Mouse (Mus musculus): ENCODE measurements around the gene Golm1.
"Not testable (repeated sequence)": the region's sequence is repeated elsewhere in the genome, so short reads cannot be mapped to it uniquely, and the experiment has no call there.

The Golm1 gene

GRCm38 (mm10) chr13:59675151-59676011 is at the start of gene Golm1:
Gene Golm1, minus strand, starts transcription at chr13:59675811.
- peak; percentile 50 for DNase-seq

GRCm38 (mm10) chr13:59722089-59722488 is 46.5 kb upstream of the Golm1 start:
- DNase-seq = not testable (repeated sequence)

DNA sequence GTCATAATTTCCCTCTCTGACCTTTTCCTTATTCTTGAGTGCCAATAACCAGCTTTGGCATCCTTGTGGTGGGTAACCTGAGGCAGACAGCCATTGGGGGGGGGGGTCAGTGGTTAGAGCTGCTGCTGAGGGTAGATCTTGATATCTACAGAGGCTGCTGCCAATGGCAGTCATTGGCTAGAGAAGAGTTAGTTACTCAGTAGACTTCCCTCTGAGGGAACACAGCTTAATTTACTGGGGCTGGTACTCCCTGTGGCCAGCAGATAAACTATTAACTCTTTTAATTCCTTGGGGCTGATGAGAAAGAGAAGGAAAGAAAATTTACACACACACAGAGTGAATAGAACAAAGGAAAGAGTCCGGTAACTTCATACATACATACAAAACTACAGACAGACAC is 43.9 kb upstream of the Golm1 start:
- DNase-seq = no peak

DNA sequence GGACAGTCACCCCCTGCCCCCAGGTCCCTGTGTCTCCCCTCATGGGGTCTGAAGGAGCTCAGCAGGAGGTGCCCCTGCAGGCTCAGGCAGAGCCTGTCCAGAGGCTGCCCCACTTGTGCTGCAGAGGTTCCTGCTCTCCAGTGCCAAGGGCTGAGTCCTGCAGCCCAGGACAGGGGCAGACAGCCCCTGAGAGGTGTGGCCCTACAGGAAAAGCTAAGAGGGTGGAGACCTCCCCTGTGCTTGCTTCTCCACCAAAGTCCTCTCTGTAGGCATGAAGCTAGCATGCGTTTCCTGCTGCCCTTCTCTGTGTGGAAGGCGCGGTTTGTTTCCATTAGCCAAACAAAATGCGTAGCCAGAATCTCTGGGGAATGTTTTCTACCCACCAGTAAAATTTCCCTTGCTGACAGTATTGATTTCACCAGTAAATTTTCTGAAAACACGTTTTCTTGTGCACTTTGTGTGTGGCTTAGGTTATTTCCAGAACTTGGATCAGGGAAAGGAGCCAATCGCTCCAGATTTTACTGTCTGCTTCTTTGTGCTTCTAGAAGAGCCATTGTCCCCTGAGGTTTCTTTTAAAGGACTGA is 43.3 kb upstream of the Golm1 start:
- not testable (repeated sequence) for DNase-seq

DNA sequence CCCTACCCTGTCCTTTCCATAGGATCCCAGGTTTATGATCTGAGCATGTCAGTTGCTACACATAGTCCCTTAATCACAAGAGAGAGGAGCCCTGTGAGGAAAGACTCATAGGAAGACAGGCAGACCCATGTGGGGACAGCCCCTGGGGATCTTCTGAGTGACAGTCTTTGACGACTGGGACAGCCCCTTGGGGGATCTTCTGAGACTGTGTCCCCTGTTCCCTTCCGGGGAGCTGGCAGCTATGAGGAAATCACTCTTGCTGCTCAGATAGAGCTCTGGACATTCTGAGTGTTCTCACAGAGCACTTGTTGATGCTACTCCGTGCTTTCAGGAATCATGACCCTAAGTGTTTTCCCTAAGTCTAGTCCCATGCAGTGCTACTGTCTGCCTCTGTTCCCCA is 38.1 kb upstream of the Golm1 start:
- no peak for DNase-seq

- not testable (repeated sequence) for DNase-seq
Observed at GRCm38 (mm10) chr13:59711984-59712383, 36.4 kb upstream of the Golm1 start, which contains the start of gene Spata31d1b. Gene Spata31d1b, plus strand, starts transcription at chr13:59712284.

DNA sequence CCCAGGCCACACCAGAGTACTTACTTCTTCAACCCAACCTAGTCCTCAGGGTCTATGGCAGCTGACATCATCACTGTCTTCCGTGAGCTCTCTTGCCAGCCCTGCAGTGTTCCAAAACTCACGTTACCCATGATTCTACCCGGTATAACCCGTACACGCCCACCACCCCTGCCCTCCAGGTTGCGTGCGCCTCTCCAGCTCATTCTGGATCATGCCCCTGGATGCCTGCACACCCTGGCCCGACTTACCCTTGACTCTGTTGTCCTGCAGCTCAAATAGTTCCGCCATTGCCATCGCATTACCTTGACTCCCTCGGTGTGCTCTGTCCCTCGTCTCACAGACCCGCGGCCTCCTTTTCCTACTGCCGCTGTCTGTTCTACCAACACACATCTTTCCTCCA is 34.6 kb upstream of the Golm1 start, which contains the start of gene Spata31d1a:
Gene Spata31d1a, minus strand, starts transcription at position 101 of the 400 bp plus-strand sequence.
- DNase-seq = no peak

DNA sequence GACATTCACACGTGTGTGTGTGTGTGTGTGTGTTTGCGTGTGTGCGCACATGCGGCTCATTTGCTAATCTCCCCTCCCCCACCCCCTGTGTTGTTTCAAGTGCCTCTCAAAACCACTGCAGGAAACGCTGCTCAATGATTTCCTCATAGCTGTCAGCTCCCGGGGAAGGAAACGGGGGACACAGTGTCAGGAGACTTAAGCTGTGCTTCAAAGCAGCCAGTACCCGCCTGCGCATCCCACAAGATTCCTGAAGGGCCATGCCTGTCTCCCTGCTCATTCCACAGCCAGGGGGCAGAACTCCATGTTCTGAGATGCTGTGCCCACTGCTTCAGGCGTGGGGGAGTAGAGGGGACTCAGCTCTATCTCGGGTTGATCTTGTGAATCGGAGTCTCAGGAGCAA is 29.0 kb upstream of the Golm1 start:
- peak; percentile 22 for DNase-seq

DNA sequence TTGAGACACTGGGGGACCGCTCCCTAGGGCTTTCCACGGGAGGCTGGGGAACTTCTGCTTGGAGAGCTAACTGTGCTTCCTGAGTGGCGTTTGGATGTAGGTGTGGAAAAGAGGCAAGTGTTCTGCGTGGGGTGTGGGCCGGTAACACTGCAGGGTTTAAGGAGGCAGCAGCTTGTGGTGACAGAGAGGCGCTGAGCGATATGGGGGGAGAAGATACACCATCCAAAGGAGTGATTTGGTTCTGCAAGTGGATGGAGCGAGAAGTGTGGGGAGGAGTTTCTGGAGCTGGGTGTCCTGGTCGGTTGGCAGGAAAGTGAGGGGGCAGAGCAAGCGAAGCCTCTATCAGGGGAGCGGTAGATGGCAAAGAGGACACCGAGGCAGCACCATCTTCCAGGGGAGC is 27.9 kb upstream of the Golm1 start:
- no peak for DNase-seq

- DNase-seq = not testable (repeated sequence)
Observed at GRCm38 (mm10) chr13:59700137-59700536, 24.5 kb upstream of the Golm1 start.

GRCm38 (mm10) chr13:59699131-59699530 is 23.5 kb upstream of the Golm1 start:
- no peak for DNase-seq

DNA sequence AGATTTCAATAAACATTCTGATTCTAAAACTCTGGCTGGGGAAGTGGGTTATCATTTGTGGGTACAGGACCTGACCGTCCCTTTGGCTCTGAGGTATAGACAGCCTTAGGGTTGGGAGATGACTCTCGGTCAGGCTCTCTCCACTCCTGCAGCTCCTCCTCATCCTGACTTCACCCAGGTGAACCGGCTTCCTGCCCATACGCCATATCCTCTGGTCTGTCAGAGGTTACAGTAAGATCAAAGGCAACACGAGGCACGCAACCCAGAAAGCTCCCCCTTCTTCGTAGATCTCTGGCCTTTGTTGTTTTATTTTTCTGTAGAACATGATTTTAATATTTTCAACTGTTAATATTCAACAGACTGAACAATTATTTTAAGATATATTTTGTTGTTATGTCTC is 20.2 kb upstream of the Golm1 start:
- DNase-seq = no peak

DNA sequence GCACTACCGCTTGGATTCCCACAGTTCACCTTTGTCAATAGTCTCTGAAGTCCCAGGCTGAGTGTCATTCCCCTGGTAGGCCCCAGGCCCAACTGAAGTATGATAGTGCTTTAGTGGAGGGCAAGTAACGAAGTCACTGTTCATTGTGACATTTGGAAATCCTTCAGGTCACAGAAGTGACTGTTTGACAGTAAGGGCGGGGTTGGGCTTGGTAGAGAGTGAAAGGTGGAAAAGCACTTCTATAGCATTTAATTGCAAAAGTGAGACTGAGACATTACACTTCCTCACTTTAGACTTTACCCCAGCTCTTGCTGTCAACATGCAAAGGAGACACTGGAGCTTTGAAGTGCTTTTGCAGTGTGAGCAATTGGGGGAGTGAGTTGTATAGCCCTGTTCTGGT is 18.4 kb upstream of the Golm1 start, which contains the start of gene 4921517D22Rik:
Gene 4921517D22Rik, minus strand, starts transcription at position 101 of the 400 bp plus-strand sequence.
- no peak for DNase-seq

DNA sequence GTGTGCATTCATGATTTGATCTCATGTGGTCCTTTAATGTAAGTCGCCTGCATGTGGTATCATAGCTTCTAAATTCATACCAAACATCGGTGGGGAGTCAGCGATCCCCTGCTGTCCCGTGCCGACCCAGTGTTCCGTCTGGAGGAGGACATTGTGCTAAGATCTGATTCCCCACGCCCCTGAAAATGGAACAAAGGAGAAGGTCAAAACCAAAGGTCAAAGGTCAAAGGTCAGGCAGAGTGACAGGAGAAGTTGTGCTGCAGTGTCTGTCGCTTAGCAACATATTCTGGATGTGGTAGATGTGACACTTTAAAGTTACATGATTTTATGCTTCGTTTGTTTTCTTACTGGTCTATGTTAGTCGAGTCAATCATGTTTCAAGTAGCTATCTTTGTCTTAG is 15.9 kb upstream of the Golm1 start:
- no peak for DNase-seq

- no peak for DNase-seq
Observed at GRCm38 (mm10) chr13:59690576-59690975, 15.0 kb upstream of the Golm1 start.

- DNase-seq = no peak
Observed at GRCm38 (mm10) chr13:59689843-59690242, 14.2 kb upstream of the Golm1 start.

DNA sequence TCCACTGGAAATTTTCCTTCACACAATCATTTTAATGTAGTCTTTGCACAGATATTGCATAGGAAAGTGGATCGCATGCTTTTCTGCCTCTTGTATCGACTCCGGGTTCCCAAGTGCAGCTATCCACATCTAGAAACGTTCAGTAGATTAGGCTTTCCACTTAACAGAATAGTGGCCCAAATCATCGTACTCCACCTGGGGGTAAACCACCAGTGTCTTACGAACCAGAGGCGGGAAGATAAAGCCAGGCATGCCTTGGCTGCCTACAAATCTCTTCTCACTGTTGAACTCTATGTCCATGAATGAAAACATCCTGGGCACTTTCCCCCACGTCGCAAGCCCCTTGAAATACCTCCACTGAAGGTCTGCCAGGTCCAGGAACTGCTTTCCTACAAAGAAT is 13.7 kb upstream of the Golm1 start:
- DNase-seq = no peak

GRCm38 (mm10) chr13:59688338-59688770 is 12.7 kb upstream of the Golm1 start:
- no peak for DNase-seq

- no peak for DNase-seq
Observed at GRCm38 (mm10) chr13:59685236-59685635, 9.6 kb upstream of the Golm1 start.

GRCm38 (mm10) chr13:59682629-59683028 is 7.0 kb upstream of the Golm1 start:
- no peak for DNase-seq

DNA sequence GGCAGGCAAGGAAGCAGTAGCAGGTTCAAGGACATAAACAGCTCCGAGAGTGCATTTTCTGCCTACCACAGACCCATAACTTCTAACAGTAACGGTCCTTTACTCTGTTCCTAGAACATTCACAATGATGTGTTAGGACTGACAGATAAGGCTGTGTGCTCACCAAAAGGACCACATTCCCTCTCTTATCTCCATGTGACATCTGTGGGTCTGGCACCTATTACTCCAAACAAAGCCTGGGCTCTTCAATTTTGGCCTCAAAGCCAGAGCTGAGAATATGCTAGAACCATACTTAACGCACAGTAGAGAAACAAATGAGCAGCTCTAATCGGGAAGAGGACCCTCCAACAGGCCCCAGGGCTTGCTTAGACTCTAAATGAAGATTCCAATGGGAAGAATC is 4.3 kb upstream of the Golm1 start:
- no peak for DNase-seq

DNA sequence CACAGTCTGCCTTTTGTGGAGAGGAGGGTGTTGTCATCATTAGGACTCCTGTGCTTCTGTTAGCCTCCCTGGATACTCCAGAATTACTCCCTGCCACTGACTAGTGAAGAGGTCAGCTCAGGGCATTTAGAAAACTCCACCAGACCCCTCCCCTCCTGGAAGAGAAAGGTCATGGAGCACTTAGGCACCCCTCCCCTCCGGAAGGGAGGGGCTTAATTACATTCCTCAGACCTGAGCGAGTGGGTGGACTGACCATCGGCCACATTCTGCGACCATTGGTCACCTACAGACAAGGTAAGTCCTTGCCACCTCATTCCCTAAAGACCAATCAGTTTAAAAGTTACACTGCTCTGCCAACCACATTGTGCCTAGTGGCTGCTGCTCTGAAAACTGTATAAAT is 3.7 kb upstream of the Golm1 start:
- no peak for DNase-seq

GRCm38 (mm10) chr13:59676316-59677229 is 962 bp upstream of the Golm1 start:
- DNase-seq = no peak
